Mouse (Mus musculus) ES-Bruce4 (cell line): Measurements from ENCODE around the gene Gm2696.

Experiments used
- EP300 ChIP-seq: IDR thresholded peaks from 2 replicates; pipeline ENCODE4 v1.6.1; 2011; ENCODE audit warnings: low read depth, low read length; ENCODE audit not compliant: insufficient read depth
- POLR2A ChIP-seq: IDR thresholded peaks from one replicate; pipeline ENCODE4 v1.8.1; 2011; ENCODE audit warnings: low read length; ENCODE audit not compliant: insufficient read depth

DNA sequence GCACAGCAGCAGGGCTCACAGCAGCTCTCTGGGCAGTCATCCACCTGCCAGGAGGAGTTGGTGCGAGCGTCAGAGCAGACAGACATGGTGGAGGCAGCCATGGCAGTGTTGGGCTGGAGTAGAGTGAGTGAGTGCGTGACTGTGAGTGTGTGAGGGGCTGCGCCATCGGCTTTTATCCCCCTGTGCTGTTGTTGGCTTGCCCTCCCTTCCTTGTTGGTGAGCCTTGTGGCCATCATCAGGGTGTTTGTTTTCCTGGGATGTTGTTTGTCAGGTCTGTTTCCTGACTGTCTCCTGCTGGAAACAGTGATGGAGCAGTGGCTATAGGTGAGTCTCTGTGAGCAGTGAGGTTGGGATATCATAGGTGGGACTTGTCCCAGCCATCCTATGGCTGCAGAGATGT is 2.7 kb upstream of the Gm2696 start, which contains the start of gene Gm9507:
- TF ChIP-seq POLR2A (no peak), EP300 (no peak)
